Mouse (Mus musculus): Measurements from ENCODE around the gene Cdk14.

Gene Cdk14

GRCm38 (mm10) chr5:5419992-5420455, at the start of gene Cdk14:
Gene Cdk14, minus strand, starts transcription at chr5:5420312.
- DNase-seq (ENCODE audit: low spot score in 2 of 2) = no peak

- DNase-seq (ENCODE audit: low spot score in 2 of 2) = no peak
Measured at GRCm38 (mm10) chr5:5465256-5465655, 45.1 kb upstream of the Cdk14 start.

DNA sequence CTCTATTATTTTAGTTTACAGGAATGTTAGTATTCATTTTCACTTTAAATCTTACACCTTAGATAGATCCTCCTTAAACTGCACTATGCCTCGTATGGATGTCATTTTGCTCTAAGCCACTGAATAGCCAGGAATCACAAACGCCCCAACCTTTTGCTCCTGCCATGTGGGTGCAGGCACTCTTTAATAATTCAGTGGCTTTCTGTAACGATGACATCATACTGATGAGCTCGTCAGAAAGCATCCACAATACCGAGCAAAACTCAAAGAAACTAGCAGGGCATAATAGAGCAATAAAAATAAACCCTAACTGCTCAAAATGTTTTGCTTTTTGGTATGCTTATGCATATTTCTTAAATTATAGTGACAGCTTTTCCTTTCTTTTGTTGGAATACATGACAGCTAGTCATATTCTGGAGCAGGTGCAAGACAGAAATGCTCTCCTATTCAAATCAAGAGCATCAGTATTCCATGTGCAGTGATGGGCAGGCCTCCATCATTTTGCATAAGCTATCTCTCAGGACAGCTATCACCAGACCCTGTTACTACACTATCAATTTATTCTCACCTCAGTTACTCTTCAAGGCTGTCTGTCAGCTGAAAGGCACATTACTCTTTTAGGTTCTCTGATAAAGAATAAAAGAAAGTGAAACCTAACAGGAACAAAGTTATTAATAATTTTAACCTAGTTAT, 11.8 kb upstream of the Cdk14 start:
- DNase-seq (ENCODE audit: low spot score in 2 of 2) = no peak

- DNase-seq (ENCODE audit: low spot score in 2 of 2) = no peak
Measured at GRCm38 (mm10) chr5:5423723-5424171, 3.6 kb upstream of the Cdk14 start.

DNA sequence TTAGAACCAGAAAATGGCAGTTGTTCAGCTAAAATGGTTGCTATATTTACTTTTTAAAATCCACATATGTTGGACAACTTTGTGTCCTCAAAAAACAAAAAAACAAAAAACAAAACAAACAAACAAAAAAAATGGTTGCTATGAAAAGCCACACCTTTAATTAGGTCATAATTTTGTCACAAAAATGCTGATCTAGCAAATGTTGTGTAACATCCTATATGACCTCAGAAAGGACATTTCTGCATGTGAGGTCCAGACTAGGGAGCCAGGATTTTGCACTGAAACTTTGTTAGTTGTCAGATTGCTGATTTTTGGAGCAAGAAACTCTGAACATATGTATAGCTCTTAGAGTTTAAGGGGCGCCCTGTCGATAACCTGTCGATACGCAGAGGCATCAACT, 3.0 kb upstream of the Cdk14 start:
- no peak for DNase-seq (ENCODE audit: low spot score in 2 of 2)

DNA sequence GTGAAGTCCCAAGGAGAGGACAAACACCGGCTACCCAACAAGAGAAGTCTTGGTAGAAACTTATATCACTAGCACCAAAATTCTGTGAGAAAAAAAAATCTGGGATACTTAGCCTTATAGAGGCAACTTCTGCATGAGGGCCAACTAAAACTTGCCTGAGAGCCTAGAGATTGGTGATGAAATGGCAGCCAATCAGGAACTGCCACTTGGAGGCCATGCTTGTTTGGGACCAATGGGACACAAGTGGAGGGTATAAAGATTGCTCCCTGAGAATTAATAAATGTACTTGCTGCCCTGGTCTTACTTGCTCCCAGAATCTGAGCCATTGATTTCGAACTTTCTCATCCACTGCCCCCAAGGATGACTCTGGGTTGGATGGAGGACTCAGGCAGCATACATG, 1.3 kb upstream of the Cdk14 start:
- DNase-seq (ENCODE audit: low spot score in 2 of 2) = no peak

DNA sequence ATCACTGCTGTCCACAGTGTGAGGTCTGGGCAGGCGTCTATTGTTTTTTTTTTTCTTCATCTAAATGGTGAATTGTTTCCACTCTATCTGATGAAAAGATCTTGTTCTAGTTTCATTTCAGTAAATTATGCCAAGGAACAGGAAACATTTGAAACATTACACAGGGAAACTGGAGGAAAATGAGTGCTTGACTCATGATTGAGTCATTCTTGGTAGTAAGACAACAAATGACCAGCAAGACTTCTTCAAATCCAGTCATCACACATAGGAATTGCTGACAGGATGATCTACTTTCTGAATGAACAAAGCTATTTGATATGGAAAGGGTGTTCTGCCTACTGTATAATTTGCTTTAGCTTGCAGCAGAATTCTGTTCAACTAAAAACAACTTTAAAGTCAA, 859 bp downstream of the Cdk14 start:
- DNase-seq (ENCODE audit: low spot score in 2 of 2) = no peak

DNA sequence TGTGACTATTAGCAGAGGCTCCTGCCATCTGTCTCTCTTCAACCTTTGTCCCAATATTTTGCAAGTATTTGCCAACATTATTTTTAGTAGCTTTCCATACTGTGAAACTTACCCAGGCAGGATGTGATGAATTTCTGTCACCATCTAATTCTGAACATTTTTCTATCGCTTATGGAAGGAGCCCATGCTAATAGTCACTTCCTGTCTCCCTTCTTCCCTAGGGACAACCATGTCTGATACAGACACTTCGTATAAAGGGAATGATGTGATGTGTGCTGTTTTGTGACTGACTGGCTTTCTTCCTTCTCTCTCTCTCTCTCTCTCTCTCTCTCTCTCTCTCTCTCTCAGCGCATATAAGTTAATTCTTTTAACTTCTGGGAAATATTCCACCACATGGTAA, 5.3 kb downstream of the Cdk14 start:
- no peak for DNase-seq (ENCODE audit: low spot score in 2 of 2)

- no peak for DNase-seq (ENCODE audit: low spot score in 2 of 2)
Measured at GRCm38 (mm10) chr5:5411886-5412285, 8.2 kb downstream of the Cdk14 start.

GRCm38 (mm10) chr5:5401986-5402385, 18.1 kb downstream of the Cdk14 start:
- no peak for DNase-seq (ENCODE audit: low spot score in 2 of 2)

DNA sequence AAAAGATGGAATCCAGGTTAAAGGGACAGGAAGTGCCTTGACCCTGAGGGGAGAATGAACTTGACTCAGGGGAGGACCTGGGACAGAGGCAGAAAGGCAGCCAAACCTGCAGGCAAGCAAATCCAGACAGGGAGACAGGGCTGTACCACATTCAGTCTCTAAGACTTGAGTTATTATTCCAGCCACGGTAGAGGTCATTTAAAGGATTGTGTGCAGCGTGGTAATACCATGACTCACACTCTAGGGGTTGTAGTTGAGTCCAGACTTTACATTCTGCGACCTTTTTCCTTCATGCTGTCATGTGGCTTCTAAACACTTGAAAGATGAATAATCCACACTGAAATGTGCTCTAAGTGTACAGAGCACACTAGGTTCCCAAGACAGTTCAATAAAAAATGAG, 27.3 kb downstream of the Cdk14 start:
- no peak for DNase-seq (ENCODE audit: low spot score in 2 of 2)

DNA sequence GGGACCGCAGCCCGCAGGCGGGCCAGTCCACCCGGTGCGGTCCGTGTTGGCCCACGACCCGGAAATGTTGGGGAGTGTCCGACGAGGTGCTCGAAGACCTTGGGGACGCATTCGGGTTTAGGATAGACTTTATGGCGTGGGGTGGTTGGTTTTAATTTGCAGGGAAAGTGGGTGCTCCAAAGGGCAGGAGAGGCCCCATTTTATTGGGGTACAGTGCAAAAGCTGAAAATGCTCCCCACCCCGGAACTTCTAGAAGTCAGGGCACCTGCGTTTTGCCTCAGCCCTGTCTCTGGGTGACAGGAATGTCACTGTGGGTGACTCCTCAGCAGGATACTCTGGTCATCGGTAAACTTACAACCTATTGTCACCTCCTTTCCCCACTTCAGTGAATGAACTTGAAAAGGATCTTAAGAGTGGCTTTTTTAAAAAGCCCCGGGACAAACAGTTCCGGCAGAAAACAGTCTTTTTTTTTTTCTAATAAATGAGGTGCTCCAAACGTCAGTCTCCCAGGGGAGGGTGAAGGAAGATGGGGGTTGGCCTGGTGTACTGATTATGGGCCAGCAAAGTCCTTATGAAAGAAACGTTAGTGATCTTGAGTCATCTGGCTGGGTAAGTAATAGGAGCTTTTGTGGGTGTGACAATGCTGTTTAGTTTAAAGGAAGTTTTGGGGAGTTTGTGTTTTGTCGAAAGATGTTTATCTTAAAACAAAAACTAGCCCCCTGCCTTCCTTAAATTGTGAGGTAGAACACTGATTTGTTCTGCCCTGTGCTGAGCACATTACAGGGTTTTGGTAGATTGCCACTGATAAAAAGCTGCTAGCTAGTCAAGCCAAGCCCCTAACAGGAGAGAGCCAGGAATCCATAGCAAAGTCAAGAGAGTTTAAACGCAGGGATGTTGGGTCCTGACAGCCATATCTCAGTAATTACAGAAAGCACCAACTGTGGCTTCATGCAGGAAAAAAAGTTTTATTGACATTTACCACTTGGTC, 39.1 kb downstream of the Cdk14 start:
- no peak for DNase-seq (ENCODE audit: low spot score in 2 of 2)

DNA sequence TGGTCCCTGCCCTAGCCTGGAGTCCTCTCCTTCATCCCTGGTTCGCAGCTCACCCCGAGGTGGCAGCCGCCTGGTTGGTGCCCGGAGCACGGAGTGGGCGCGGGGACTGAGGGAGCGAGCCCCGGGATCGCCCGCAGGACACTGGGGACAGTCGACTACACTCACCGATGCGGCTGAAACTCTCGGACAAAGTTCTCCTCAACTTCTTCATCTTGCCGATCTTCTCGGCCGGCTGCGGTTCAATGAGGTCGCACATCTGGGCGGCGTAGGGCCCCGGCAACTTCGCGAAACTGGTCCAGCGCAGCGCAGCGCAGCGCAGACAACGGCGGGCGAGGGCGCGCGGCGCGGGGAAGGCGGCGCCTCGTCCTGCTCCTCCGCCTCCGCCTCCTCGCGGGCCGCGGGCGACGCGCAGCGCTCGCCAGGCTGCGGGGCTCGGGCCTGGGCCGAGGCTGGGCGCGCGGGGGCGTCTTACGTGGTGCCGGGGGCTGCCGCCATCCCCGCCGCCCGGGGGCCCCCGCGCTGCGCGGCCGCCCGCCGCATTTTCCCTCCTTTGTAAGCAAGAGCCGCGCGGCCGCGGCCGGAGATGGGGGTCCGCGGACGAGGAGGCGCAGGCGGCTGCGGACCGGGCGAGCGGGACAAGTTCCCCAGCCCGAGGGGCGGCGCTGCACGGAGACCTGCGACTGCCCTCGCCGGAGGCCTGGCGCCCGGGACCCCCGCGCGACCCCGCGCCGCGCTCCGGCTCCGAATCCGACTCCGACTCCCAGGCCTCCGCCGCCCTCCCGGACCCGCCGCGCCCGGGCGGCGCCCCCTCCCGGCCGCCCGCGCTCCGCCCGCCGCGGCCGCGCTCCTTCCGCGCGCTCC, 40.0 kb downstream of the Cdk14 start:
- DNase-seq (ENCODE audit: low spot score in 2 of 2) = peak; percentile 51 to 62

GRCm38 (mm10) chr5:5379501-5379869, 40.6 kb downstream of the Cdk14 start:
- no peak for DNase-seq (ENCODE audit: low spot score in 2 of 2)

DNA sequence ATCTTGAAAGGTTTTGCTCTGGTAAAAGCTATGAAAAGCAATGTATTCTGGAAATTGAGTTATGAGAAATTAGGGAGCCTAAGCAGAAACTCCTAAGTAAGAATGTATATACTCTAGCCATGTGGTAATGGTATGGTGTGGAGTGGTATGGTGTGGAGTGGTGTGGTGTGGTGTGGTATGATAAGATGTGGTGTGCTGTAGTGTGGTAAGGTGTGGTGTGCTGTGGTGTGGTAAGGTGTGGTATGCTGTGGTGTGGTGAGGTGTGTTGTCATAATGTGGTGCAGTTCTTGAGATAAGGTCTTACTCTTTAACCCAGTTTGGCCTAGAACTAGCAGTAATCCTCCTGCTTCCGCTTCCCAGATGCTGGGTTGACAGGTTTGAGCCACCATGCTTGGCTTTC, 45.7 kb downstream of the Cdk14 start:
- no peak for DNase-seq (ENCODE audit: low spot score in 2 of 2)

GRCm38 (mm10) chr5:5373541-5373940, 46.6 kb downstream of the Cdk14 start:
- DNase-seq (ENCODE audit: low spot score in 2 of 2) = no peak

- DNase-seq (ENCODE audit: low spot score in 2 of 2) = no peak
Measured at GRCm38 (mm10) chr5:5372936-5373335, 47.2 kb downstream of the Cdk14 start.

GRCm38 (mm10) chr5:5372354-5372753, 47.8 kb downstream of the Cdk14 start:
- DNase-seq (ENCODE audit: low spot score in 2 of 2) = no peak

- no peak for DNase-seq (ENCODE audit: low spot score in 2 of 2)
Measured at GRCm38 (mm10) chr5:5370322-5371082, 49.6 kb downstream of the Cdk14 start.

- DNase-seq (ENCODE audit: low spot score in 2 of 2) = no peak
Measured at GRCm38 (mm10) chr5:5368389-5369164, 51.5 kb downstream of the Cdk14 start.

Data from urinary bladder, postnatal 36 days (tissue).